Mouse (Mus musculus) forebrain, embryonic 11.5 days (tissue): ENCODE data around the gene Rtl9. TPM values are rescaled to one million over a fixed set of nuclear protein-coding genes. Genes with fewer than 3 reads are reported as not detected.
A peak's percentile ranks its signal among the peaks of the same experiment; 100 is the strongest.

Source experiments
- ATAC-seq: fragments of 200-750 bp; cut with Nextera tagmentation; replicated peaks from 2 replicates; pipeline ENCODE4 v1.8.0; 2017; ENCODE audit warnings: moderate TSS enrichment; ENCODE audit not compliant: low FRiP score
- DNase-seq: peaks from one replicate; pipeline ENCODE4 v3.0.0-alpha.2; 2017; ENCODE audit warnings: low spot score
- H3K27ac ChIP-seq: fragments of 300-500 bp; sonication (generic); 2 replicates; pipeline ENCODE4 v1.5.1; 2014; ENCODE audit warnings: low read depth, low read length
- H3K27me3 ChIP-seq: fragments of 300-500 bp; sonication (generic); 2 replicates; pipeline ENCODE4 v1.6.1; 2014; ENCODE audit warnings: mild to moderate bottlenecking, low read length, mixed read lengths; ENCODE audit not compliant: control insufficient read depth, insufficient read depth
- H3K36me3 ChIP-seq: fragments of 300-500 bp; sonication (generic); 2 replicates; pipeline ENCODE4 v1.6.1; 2014; ENCODE audit warnings: mild to moderate bottlenecking, low read length, moderate library complexity, mixed read lengths; ENCODE audit not compliant: control insufficient read depth, insufficient read depth
- H3K4me1 ChIP-seq: fragments of 300-500 bp; sonication (generic); replicated peaks from 2 replicates; pipeline ENCODE4 v1.6.1; 2014; ENCODE audit warnings: low read length, mixed read lengths; ENCODE audit not compliant: control insufficient read depth, insufficient read depth
- H3K4me2 ChIP-seq: fragments of 300-500 bp; sonication (generic); 2 replicates; pipeline ENCODE4 v1.6.1; 2014; ENCODE audit warnings: low read depth, mild to moderate bottlenecking, low read length, moderate library complexity, mixed read lengths; ENCODE audit not compliant: severe bottlenecking
- H3K4me3 ChIP-seq: fragments of 300-500 bp; sonication (generic); 2 replicates; pipeline ENCODE4 v1.5.1; 2014; ENCODE audit warnings: low read depth, low read length
- H3K9ac ChIP-seq: fragments of 300-500 bp; sonication (generic); 2 replicates; pipeline ENCODE4 v1.6.1; 2014; ENCODE audit warnings: low read length
- H3K9me3 ChIP-seq: fragments of 300-500 bp; sonication (generic); 2 replicates; pipeline ENCODE4 v1.6.1; 2016; ENCODE audit warnings: low read length, mixed read lengths; ENCODE audit not compliant: control insufficient read depth
- WGBS: fragments of 180-500 bp; shearing (Covaris S2); extraction: QIAGEN DNeasy Blood & Tissue Kit; methylation state at CpG from one replicate; pipeline ENCODE4 v1.1.7; 2014; 5-methylcytosine and 5-hydroxymethylcytosine counted together
- polyA plus RNA-seq: library from polyadenylated mRNA; unstranded; fragments of >200 nt; fragmentation: Nextera tagmentation; extraction: Ambion mirVana; gene quantifications from 2 replicates; pipeline ENCODE4 v1.2.1, GENCODE M21; 2014

Gene Rtl9
- polyA plus RNA-seq, result 0.09 and 0.16 TPM in 2 replicates

GRCm38 (mm10) chrX:143099044-143099754 is at the start of gene Rtl9:
TSS of gene Rtl9 (plus strand) at chrX:143099594.
- ATAC-seq (no peak; the same call in 1 of the 2 replicates), DNase-seq (no peak)

GRCm38 (mm10) chrX:143051478-143051877 is 47.9 kb upstream of the Rtl9 start:
- Histone ChIP-seq H3K4me2 (no peak overlapping the region), H3K36me3 (no peaks in the 10 kb centered on the region), H3K4me3 (no peak overlapping the region), H3K27ac (no peak overlapping the region), H3K9me3 (no peaks in the 10 kb centered on the region), H3K4me1 (no peaks in the 10 kb centered on the region), H3K9ac (no peak overlapping the region), H3K27me3 (peaks cover 3% of the 10 kb centered on the region; the same call in 1 of the 2 replicates)
- peak; percentile 66; the same call in 1 of the 2 replicates for ATAC-seq
- DNase-seq, result no peak

More at GRCm38 (mm10) chrX:143099044-143099754, at the start of gene Rtl9:
- no peak within 1 kb of the TSS for H3K9ac ChIP-seq
- no peaks in the 10 kb centered on the region for H3K4me1 ChIP-seq
- H3K4me2 ChIP-seq, result no peak within 1 kb of the TSS
- no peaks in the 10 kb centered on the region for H3K9me3 ChIP-seq
- H3K27me3 ChIP-seq, result peaks cover 2% of the 10 kb centered on the region; the same call in 1 of the 2 replicates
- WGBS, result 96% methylated on average over 1 of the region's 1 CpGs
- H3K27ac ChIP-seq, result no peak within 1 kb of the TSS
- H3K36me3 ChIP-seq, result no peaks in the 10 kb centered on the region
- no peak within 1 kb of the TSS for H3K4me3 ChIP-seq

GRCm38 (mm10) chrX:143051921-143052320 is 47.5 kb upstream of the Rtl9 start:
- Histone ChIP-seq H3K9me3 (no peaks in the 10 kb centered on the region), H3K27ac (no peak overlapping the region), H3K4me3 (no peak overlapping the region), H3K27me3 (peaks cover 3% of the 10 kb centered on the region; the same call in 1 of the 2 replicates), H3K36me3 (no peaks in the 10 kb centered on the region), H3K9ac (no peak overlapping the region), H3K4me1 (no peaks in the 10 kb centered on the region), H3K4me2 (no peak overlapping the region)
- no peak for ATAC-seq
- WGBS, result 74% methylated on average over 4 of the region's 4 CpGs
- no peak for DNase-seq

- Histone ChIP-seq H3K9ac (no peak overlapping the region), H3K4me2 (peak overlapping the region; percentile 32; the same call in 1 of the 2 replicates), H3K4me1 (no peaks in the 10 kb centered on the region), H3K9me3 (no peaks in the 10 kb centered on the region), H3K27me3 (peaks cover 3% of the 10 kb centered on the region; the same call in 1 of the 2 replicates), H3K4me3 (no peak overlapping the region), H3K36me3 (no peaks in the 10 kb centered on the region), H3K27ac (no peak overlapping the region)
- DNase-seq (peak; percentile 86), ATAC-seq (peak; percentile 67)
- 18% methylated on average over 9 of the region's 12 CpGs for WGBS
These were observed 40.6 kb upstream of the Rtl9 start for GRCm38 (mm10) chrX:143058829-143059228.

- Histone ChIP-seq H3K36me3 (no peaks in the 10 kb centered on the region), H3K4me3 (no peak overlapping the region), H3K27me3 (peaks cover 4% of the 10 kb centered on the region; the same call in 1 of the 2 replicates), H3K4me2 (no peak overlapping the region), H3K9ac (no peak overlapping the region), H3K27ac (no peak overlapping the region), H3K4me1 (no peaks in the 10 kb centered on the region), H3K9me3 (no peaks in the 10 kb centered on the region)
- DNase-seq (no peak), ATAC-seq (no peak)
- 69% methylated on average over 11 of the region's 11 CpGs for WGBS
These were observed 36.6 kb upstream of the Rtl9 start for GRCm38 (mm10) chrX:143062641-143063355.

- no peak overlapping the region for H3K4me3 ChIP-seq
- H3K9me3 ChIP-seq, result no peaks in the 10 kb centered on the region
- peaks cover 4% of the 10 kb centered on the region; the same call in 1 of the 2 replicates for H3K27me3 ChIP-seq
- H3K27ac ChIP-seq, result no peak overlapping the region
- no peaks in the 10 kb centered on the region for H3K36me3 ChIP-seq
- no peaks in the 10 kb centered on the region for H3K4me1 ChIP-seq
- DNase-seq (no peak), ATAC-seq (no peak)
- no peak overlapping the region for H3K9ac ChIP-seq
- 54% methylated on average over 7 of the region's 7 CpGs for WGBS
- H3K4me2 ChIP-seq, result no peak overlapping the region
These were observed 35.6 kb upstream of the Rtl9 start for GRCm38 (mm10) chrX:143063780-143064179.

- H3K4me3 ChIP-seq, result no peak overlapping the region
- peaks cover 4% of the 10 kb centered on the region; the same call in 1 of the 2 replicates for H3K27me3 ChIP-seq
- 83% methylated on average over 9 of the region's 9 CpGs for WGBS
- ATAC-seq (no peak), DNase-seq (no peak)
- no peaks in the 10 kb centered on the region for H3K4me1 ChIP-seq
- no peak overlapping the region for H3K27ac ChIP-seq
- H3K4me2 ChIP-seq, result no peak overlapping the region
- no peaks in the 10 kb centered on the region for H3K36me3 ChIP-seq
- H3K9me3 ChIP-seq, result no peaks in the 10 kb centered on the region
- H3K9ac ChIP-seq, result no peak overlapping the region
These were observed 35.1 kb upstream of the Rtl9 start for GRCm38 (mm10) chrX:143064288-143064687.

- H3K4me2 ChIP-seq, result no peak overlapping the region
These were observed 32.9 kb upstream of the Rtl9 start for GRCm38 (mm10) chrX:143066320-143067114.

More at GRCm38 (mm10) chrX:143066320-143067114, 32.9 kb upstream of the Rtl9 start:
- Histone ChIP-seq H3K27ac (no peak overlapping the region), H3K9me3 (no peaks in the 10 kb centered on the region), H3K27me3 (peaks cover 4% of the 10 kb centered on the region; the same call in 1 of the 2 replicates), H3K4me1 (no peaks in the 10 kb centered on the region), H3K36me3 (no peaks in the 10 kb centered on the region), H3K9ac (no peak overlapping the region), H3K4me3 (no peak overlapping the region)
- DNase-seq (no peak), ATAC-seq (0 out of 2 replicates have a peak, but pooled peaks have one; percentile 49)
- WGBS, result 51% methylated on average over 17 of the region's 17 CpGs
